Mouse (Mus musculus) left cerebral cortex, postnatal 25 days (tissue): ENCODE results near the gene Cfap157. TPM values are rescaled to one million over a fixed set of nuclear protein-coding genes. Genes with fewer than 3 reads are reported as not detected.
A peak's percentile ranks its signal among the peaks of the same experiment; 100 is the strongest.

Source experiments
- DNase-seq, 2 experiments: peaks; one replicate each; pipeline ENCODE4 v3.0.0; 2022; ENCODE audit warnings: low spot score in 2 of 2, mixed read lengths in 1 of 2
- intact Hi-C: fragments of 180-260 bp; cut with DNase I; formaldehyde crosslinking; loops from one replicate; pipeline ENCODE4 v1.15.1; 2025
- total RNA-seq, 2 experiments: library from RNA; stranded (reverse); gene quantifications; 2 replicates each; pipeline ENCODE4 v1.2.3; 2021

Cfap157 gene
- total RNA-seq, 2 experiments from 2014 or later = 0.62 TPM; not detected in 1

DNA sequence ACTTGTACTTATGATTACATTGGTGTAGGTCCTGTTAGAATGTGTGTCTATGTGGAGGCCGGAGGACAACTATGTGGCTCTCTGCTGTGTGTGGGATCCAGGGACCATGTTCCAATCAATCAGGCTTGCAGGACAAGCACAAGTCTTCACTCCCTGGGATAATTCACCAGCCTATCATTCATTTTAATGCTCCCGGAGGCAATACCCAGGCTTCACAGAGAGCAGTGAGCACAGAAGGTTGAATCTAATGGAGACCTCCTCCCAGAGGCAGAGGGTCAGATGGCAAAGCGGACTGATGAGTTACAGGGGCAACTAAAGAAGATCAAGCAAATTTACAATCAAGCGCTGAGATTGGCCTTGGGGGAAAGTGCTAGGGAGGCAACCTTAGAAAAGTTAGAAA is 54.7 kb downstream of the Cfap157 start:
- no peak for DNase-seq
- intact Hi-C loops = no loop called here

DNA sequence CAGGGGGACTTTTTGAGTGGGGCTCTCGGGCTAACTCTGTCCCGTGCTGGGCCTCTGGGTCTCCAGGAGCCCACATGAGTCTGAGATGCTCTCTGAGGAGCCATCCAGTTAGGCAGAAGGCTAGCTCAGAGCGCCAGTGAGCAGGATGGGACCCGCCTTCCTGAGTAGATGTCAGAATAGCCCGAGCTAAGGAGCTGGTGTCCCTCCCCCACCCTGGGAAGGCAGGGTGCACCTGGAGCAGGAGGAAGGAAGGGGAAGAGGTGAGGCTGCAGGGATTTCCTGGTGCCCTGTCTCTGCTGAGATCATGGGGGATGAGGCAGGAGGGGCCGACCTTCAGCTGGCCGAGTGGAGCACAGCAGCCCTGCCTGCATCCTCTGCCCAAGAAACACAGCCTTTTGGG is 55.8 kb downstream of the Cfap157 start:
- intact Hi-C loops = no loop called here
- DNase-seq = no peak

- intact Hi-C loops = no loop called here
- DNase-seq = peak; percentile 77 to 93
Observed at GRCm38 (mm10) chr2:32727435-32727834, 56.8 kb downstream of the Cfap157 start.

Other genes starting within 250 kb of the Cfap157 start
- 10 to 100 TPM; 52.2 to 57.8 TPM for gene Fam102a, start 249.1 kb downstream of the Cfap157 start, total RNA-seq
- 10 to 100 TPM; 76.1 to 81.8 TPM for gene Dpm2, start 213.6 kb downstream of the Cfap157 start, total RNA-seq
- 1 to 10 TPM; 7.5 to 8.3 TPM for gene Pip5kl1, start 209.6 kb downstream of the Cfap157 start, total RNA-seq
- under 1 TPM; 0.80 to 0.94 TPM for gene 9430097D07Rik, start 208.7 kb downstream of the Cfap157 start, total RNA-seq
- gene St6galnac4, start 197.3 kb downstream of the Cfap157 start, total RNA-seq = 10 to 100 TPM; 40.1 to 41.1 TPM
- gene St6galnac6, start 184.7 kb downstream of the Cfap157 start, total RNA-seq = 100 to 1,000 TPM; 112 to 117 TPM
- gene Ak1, start 162.7 kb downstream of the Cfap157 start, total RNA-seq = 100 to 1,000 TPM; 157 to 159 TPM
- gene Eng, start 137.8 kb downstream of the Cfap157 start, total RNA-seq = 10 to 100 TPM; 21.9 to 25.0 TPM
- gene Fpgs, start 80.3 kb downstream of the Cfap157 start, total RNA-seq = 1 to 10 TPM; 7.1 to 9.4 TPM
- 100 to 1,000 TPM; 114 to 118 TPM for gene Cdk9, start 71.4 kb downstream of the Cfap157 start, total RNA-seq
- gene Sh2d3c, start 63.4 kb downstream of the Cfap157 start, total RNA-seq = 10 to 100 TPM; 27.8 to 30.8 TPM
- gene 6330409D20Rik, start 43.4 kb downstream of the Cfap157 start, total RNA-seq = 1 to 10 TPM; 2.3 to 2.4 TPM
- 10 to 100 TPM; 29.9 to 31.0 TPM for gene Tor2a, start 27.2 kb downstream of the Cfap157 start, total RNA-seq
- under 1 TPM; 0.27 to 0.87 TPM for gene Ttc16, start 8.8 kb downstream of the Cfap157 start, total RNA-seq
- gene Ptrh1, start 8.6 kb downstream of the Cfap157 start, total RNA-seq = 1 to 10 TPM; 7.3 to 8.2 TPM
- gene Stxbp1, start 62.8 kb upstream of the Cfap157 start, total RNA-seq = 1,000 to 10,000 TPM in 1 of 2 experiments, 100 to 1,000 TPM in 1; 957 to 1,021 TPM
- 10 to 100 TPM; 20.8 to 24.6 TPM for gene Fam129b, start 91.7 kb upstream of the Cfap157 start, total RNA-seq
- gene Rpl12, start 177.1 kb upstream of the Cfap157 start, total RNA-seq = 100 to 1,000 TPM; 103 to 104 TPM
- 10 to 100 TPM; 35.4 to 43.8 TPM for gene Lrsam1, start 177.2 kb upstream of the Cfap157 start, total RNA-seq
- 10 to 100 TPM; 23.6 to 27.0 TPM for gene Slc2a8, start 197.7 kb upstream of the Cfap157 start, total RNA-seq